Mouse (Mus musculus) kidney, adult 2 months (tissue): ENCODE measurements around the gene Anp32e.
"Not testable (repeated sequence)": the region's sequence is repeated elsewhere in the genome, so short reads cannot be mapped to it uniquely, and the experiment has no call there.

Experiments
- CTCF ChIP-seq: fragments of 200-500 bp; conservative IDR thresholded peaks from 2 replicates; pipeline ENCODE4 v1.5.1; 2011; ENCODE audit warnings: low read depth, mild to moderate bottlenecking, control low read depth, low read length, moderate library complexity, mixed read lengths; ENCODE audit not compliant: insufficient read depth, insufficient read length
- POLR2A ChIP-seq: fragments of 200-500 bp; IDR thresholded peaks from one replicate; pipeline ENCODE4 v1.6.1; 2011; ENCODE audit warnings: low read depth, low read length, control low read depth

- TF ChIP-seq CTCF, POLR2A: not testable (repeated sequence)
Observed at GRCm38 (mm10) chr3:95954648-95955173, 25.7 kb downstream of the Anp32e start.
